Mouse (Mus musculus) bone marrow, adult 2 months (tissue): Measurements from ENCODE around the gene Abca1. TPM values are rescaled to one million over a fixed set of nuclear protein-coding genes. Genes with fewer than 3 reads are reported as not detected.

ENCODE experiments used
- H3K27ac ChIP-seq: fragments of 200-500 bp; 2 replicates; pipeline ENCODE4 v1.5.1; 2012; ENCODE audit warnings: low read depth, mild to moderate bottlenecking, control low read depth, inconsistent platforms, low read length; ENCODE audit not compliant: control insufficient read depth, poor library complexity, insufficient read depth
- H3K4me1 ChIP-seq: fragments of 200-500 bp; 2 replicates; pipeline ENCODE4 v1.6.1; 2011; ENCODE audit warnings: low read length; ENCODE audit not compliant: control insufficient read depth, insufficient read depth
- H3K4me3 ChIP-seq: fragments of 200-500 bp; replicated peaks from 2 replicates; pipeline ENCODE3; 2011; ENCODE audit warnings: mild to moderate bottlenecking, low read depth, low read length, control low read depth; ENCODE audit not compliant: control insufficient read depth
- CTCF ChIP-seq: fragments of 200-500 bp; IDR thresholded peaks from 2 replicates; pipeline ENCODE4 v1.5.1; 2011; ENCODE audit warnings: low read length, control low read depth; ENCODE audit not compliant: control insufficient read depth, insufficient read depth
- POLR2A ChIP-seq: fragments of 200-500 bp; IDR thresholded peaks from 2 replicates; pipeline ENCODE4 v1.6.1; 2011; ENCODE audit warnings: low read depth, mild to moderate bottlenecking, control low read depth, low read length, borderline replicate concordance; ENCODE audit not compliant: control insufficient read depth
- WGBS: fragments of 180-500 bp; shearing (Covaris S2); methylation state at CpG from one replicate; pipeline ENCODE4 v1.1.7; 2018; 5-methylcytosine and 5-hydroxymethylcytosine counted together
- polyA plus RNA-seq: library from polyadenylated mRNA; stranded (reverse); fragments of >200 nt; gene quantifications from 2 replicates; pipeline ENCODE4 v1.2.4, GENCODE M21; 2011; ENCODE audit warnings: low replicate concordance; ENCODE audit not compliant: missing spikeins, insufficient read depth, insufficient read length

Abca1 gene
- polyA plus RNA-seq, 1 experiment, result 4.9 TPM

DNA sequence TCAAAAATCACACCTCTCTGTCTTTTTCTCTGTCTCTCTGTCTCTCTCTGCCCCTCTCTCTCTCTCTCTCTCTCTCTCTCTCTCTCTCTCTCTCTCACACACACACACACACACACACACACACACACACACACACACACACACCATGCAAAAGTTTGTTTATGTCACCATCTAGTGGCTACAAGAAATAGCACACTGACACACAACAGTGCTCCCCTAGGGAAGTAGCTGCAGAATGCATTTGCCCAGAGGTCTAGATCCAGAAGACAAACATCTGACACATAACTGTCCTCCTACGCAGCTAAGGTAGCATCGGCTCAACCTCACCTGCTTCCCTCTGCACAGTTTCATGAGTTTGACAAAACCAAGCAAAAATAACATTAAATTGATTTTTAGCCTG lies 174.5 kb downstream of the Abca1 start:
- TF ChIP-seq CTCF (no peak), POLR2A (no peak)
- Histone ChIP-seq H3K27ac (no peak overlapping the region), H3K4me3 (no peak overlapping the region), H3K4me1 (no peaks in the 10 kb centered on the region)
- WGBS, result 64% methylated on average over 2 of the region's 2 CpGs

Other genes starting within 250 kb of the Abca1 start
- gene Olfr272, start 240.7 kb downstream of the Abca1 start, polyA plus RNA-seq, result not detected in 2 replicates
- gene Olfr270, start 195.3 kb downstream of the Abca1 start, polyA plus RNA-seq, result not detected in 2 replicates
- not detected in 2 replicates for gene Nipsnap3a, start 170.6 kb downstream of the Abca1 start, polyA plus RNA-seq
- gene Nipsnap3b, start 148.0 kb downstream of the Abca1 start, polyA plus RNA-seq, result 11.8 and 18.3 TPM in 2 replicates